Mouse (Mus musculus): ENCODE data around the gene Kdf1. TPM values are rescaled to one million over a fixed set of nuclear protein-coding genes. Genes with fewer than 3 reads are reported as not detected.
A peak's percentile ranks its signal among the peaks of the same experiment; 100 is the strongest.

Kdf1 gene
- polyA plus RNA-seq, 1 experiment: 0.06 TPM

- Histone ChIP-seq H3K4me3 (ENCODE audit: insufficient read depth, poor library complexity, severe bottlenecking) (peak overlapping the region; percentile 18), H3K79me2 (ENCODE audit: control insufficient read depth, insufficient read depth) (no peaks in the 10 kb centered on the region), H3ac (ENCODE audit: control insufficient read depth, insufficient read length, low read depth) (peak overlapping the region; percentile 60), H3K36me3 (ENCODE audit: control insufficient read depth, insufficient read depth) (no peaks in the 10 kb centered on the region), H3K27me3 (ENCODE audit: control insufficient read depth, insufficient read depth, insufficient read length) (peaks cover 43% of the 10 kb centered on the region), H3K79me3 (ENCODE audit: low read depth) (no peaks in the 10 kb centered on the region)
- TF ChIP-seq FOSL1 (IDR thresholded peaks at IDR 0.05; ENCODE audit: insufficient read depth, low read length, poor library complexity, severe bottlenecking) (no peak), MYOG (IDR thresholded peaks at IDR 0.05; ENCODE audit: control insufficient read depth, extremely low read depth, insufficient read length) (no peak)
These were observed 21.2 kb upstream of the Kdf1 start for GRCm38 (mm10) chr4:133497461-133498159.

GRCm38 (mm10) chr4:133498160-133498724, 20.5 kb upstream of the Kdf1 start, which contains the start of gene Trnp1:
TSS of gene Trnp1 (minus strand) at chr4:133498550.
- TF ChIP-seq CEBPB (IDR thresholded peaks at IDR 0.05; ENCODE audit: low read depth) (no peak), MAX (IDR thresholded peaks at IDR 0.05) (peak; percentile 64)
- Histone ChIP-seq H3K36me3 (ENCODE audit: control insufficient read depth, insufficient read depth) (no peaks in the 10 kb centered on the region), H3K27me3 (ENCODE audit: control insufficient read depth, insufficient read depth, insufficient read length) (peaks cover 43% of the 10 kb centered on the region), H3K79me3 (ENCODE audit: low read depth) (no peaks in the 10 kb centered on the region), H3ac (ENCODE audit: control insufficient read depth, insufficient read length, low read depth) (peak within 1 kb of the TSS; percentile 60), H3K79me2 (ENCODE audit: control insufficient read depth, insufficient read depth) (no peaks in the 10 kb centered on the region), H3K4me3 (ENCODE audit: insufficient read depth, poor library complexity, severe bottlenecking) (peak within 1 kb of the TSS; percentile 18)

- Histone ChIP-seq H3K36me3 (ENCODE audit: control insufficient read depth, insufficient read depth) (no peaks in the 10 kb centered on the region), H3K4me3 (ENCODE audit: insufficient read depth, poor library complexity, severe bottlenecking) (no peak overlapping the region), H3K27me3 (ENCODE audit: control insufficient read depth, insufficient read depth, insufficient read length) (peaks cover 46% of the 10 kb centered on the region), H3K79me2 (ENCODE audit: control insufficient read depth, insufficient read depth) (no peaks in the 10 kb centered on the region), H3K79me3 (ENCODE audit: low read depth) (no peaks in the 10 kb centered on the region), H3ac (ENCODE audit: control insufficient read depth, insufficient read length, low read depth) (no peak overlapping the region)
- no peak for TF ChIP-seq MYOD1 (IDR thresholded peaks at IDR 0.05; ENCODE audit: control insufficient read depth, insufficient read length, low read depth)
- no peak for TF ChIP-seq CEBPB (IDR thresholded peaks at IDR 0.05; ENCODE audit: low read depth)
- no peak for TF ChIP-seq FOSL1 (IDR thresholded peaks at IDR 0.05; ENCODE audit: insufficient read depth, low read length, poor library complexity, severe bottlenecking)
- TF ChIP-seq MAX (IDR thresholded peaks at IDR 0.05): no peak
- TF ChIP-seq CTCF (IDR thresholded peaks at IDR 0.05; ENCODE audit: control insufficient read depth, insufficient read depth, insufficient read length): no peak
- no peak for TF ChIP-seq MYOG (IDR thresholded peaks at IDR 0.05; ENCODE audit: control insufficient read depth, extremely low read depth, insufficient read length)
- no peak for TF ChIP-seq USF1 (IDR thresholded peaks at IDR 0.05; ENCODE audit: low read depth)
These were observed 17.2 kb upstream of the Kdf1 start for GRCm38 (mm10) chr4:133501514-133501913.

GRCm38 (mm10) chr4:133504300-133504699, 14.5 kb upstream of the Kdf1 start:
- Histone ChIP-seq H3K79me3 (ENCODE audit: low read depth) (no peaks in the 10 kb centered on the region), H3K79me2 (ENCODE audit: control insufficient read depth, insufficient read depth) (no peaks in the 10 kb centered on the region), H3K27me3 (ENCODE audit: control insufficient read depth, insufficient read depth, insufficient read length) (peaks cover 25% of the 10 kb centered on the region), H3ac (ENCODE audit: control insufficient read depth, insufficient read length, low read depth) (no peak overlapping the region), H3K4me3 (ENCODE audit: insufficient read depth, poor library complexity, severe bottlenecking) (no peak overlapping the region), H3K36me3 (ENCODE audit: control insufficient read depth, insufficient read depth) (no peaks in the 10 kb centered on the region)
- TF ChIP-seq USF1 (IDR thresholded peaks at IDR 0.05; ENCODE audit: low read depth) (no peak), MYOD1 (IDR thresholded peaks at IDR 0.05; ENCODE audit: control insufficient read depth, insufficient read length, low read depth) (no peak), CTCF (IDR thresholded peaks at IDR 0.05; ENCODE audit: control insufficient read depth, insufficient read depth, insufficient read length) (no peak), FOSL1 (IDR thresholded peaks at IDR 0.05; ENCODE audit: insufficient read depth, low read length, poor library complexity, severe bottlenecking) (no peak), MYOG (IDR thresholded peaks at IDR 0.05; ENCODE audit: control insufficient read depth, extremely low read depth, insufficient read length) (no peak), MAX (IDR thresholded peaks at IDR 0.05) (no peak), CEBPB (IDR thresholded peaks at IDR 0.05; ENCODE audit: low read depth) (no peak)

GRCm38 (mm10) chr4:133504755-133505485, 13.8 kb upstream of the Kdf1 start:
- Histone ChIP-seq H3K79me2 (ENCODE audit: control insufficient read depth, insufficient read depth) (no peaks in the 10 kb centered on the region), H3K27me3 (ENCODE audit: control insufficient read depth, insufficient read depth, insufficient read length) (peaks cover 20% of the 10 kb centered on the region), H3ac (ENCODE audit: control insufficient read depth, insufficient read length, low read depth) (no peak overlapping the region), H3K79me3 (ENCODE audit: low read depth) (no peaks in the 10 kb centered on the region), H3K36me3 (ENCODE audit: control insufficient read depth, insufficient read depth) (no peaks in the 10 kb centered on the region), H3K4me3 (ENCODE audit: insufficient read depth, poor library complexity, severe bottlenecking) (no peak overlapping the region)
- no peak for TF ChIP-seq USF1 (IDR thresholded peaks at IDR 0.05; ENCODE audit: low read depth)
- TF ChIP-seq MYOD1 (IDR thresholded peaks at IDR 0.05; ENCODE audit: control insufficient read depth, insufficient read length, low read depth): no peak
- TF ChIP-seq CEBPB (IDR thresholded peaks at IDR 0.05; ENCODE audit: low read depth): no peak
- TF ChIP-seq CTCF (IDR thresholded peaks at IDR 0.05; ENCODE audit: control insufficient read depth, insufficient read depth, insufficient read length): no peak
- TF ChIP-seq FOSL1 (IDR thresholded peaks at IDR 0.05; ENCODE audit: insufficient read depth, low read length, poor library complexity, severe bottlenecking): no peak
- TF ChIP-seq MYOG (IDR thresholded peaks at IDR 0.05; ENCODE audit: control insufficient read depth, extremely low read depth, insufficient read length): no peak
- TF ChIP-seq MAX (IDR thresholded peaks at IDR 0.05): no peak

Measured in C2C12 (cell line).